Mouse (Mus musculus): ENCODE data around the gene Ppfibp1.

Ppfibp1 gene

DNA sequence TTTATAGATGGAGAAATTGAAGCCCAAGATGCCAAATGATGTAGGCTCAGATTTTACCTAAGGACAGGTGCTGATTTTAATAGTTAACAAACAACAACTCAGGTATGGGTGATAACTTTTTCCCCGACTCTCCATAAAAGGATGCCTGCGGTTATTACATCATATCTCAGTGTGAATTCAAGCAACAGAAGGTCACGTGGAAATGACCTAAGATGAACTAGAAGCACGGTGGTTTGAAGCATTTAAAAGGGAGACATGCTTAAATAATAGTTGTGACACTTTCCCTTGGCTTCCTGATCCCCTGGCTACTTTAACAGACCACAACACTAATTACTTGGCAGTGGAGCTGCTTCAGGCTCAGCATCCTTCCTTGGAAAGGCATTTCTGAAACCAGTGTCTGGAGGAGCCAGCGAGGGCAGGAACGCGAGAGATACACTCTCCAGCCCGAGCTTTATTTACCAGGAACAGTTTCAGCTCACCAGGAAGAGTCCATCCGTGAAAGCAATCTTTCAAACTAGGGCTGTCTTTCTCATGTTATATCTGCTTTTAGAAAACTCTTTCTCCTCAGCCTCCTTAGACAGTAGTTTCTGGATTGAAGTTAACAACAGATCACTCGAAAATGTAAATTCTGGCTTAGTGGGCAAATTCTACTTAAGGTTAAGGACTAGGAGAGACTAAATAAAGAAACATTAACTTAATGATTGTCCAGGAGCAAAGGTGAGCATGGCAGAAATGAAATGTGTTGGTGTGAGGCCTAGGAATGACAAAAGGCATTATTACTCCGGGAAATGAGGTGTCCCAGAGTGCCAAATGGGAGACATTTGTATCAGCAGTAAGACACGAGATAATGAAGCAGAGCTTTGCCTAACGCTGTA is 6.2 kb upstream of the Ppfibp1 start:
- in situ Hi-C loops (cut with MboI, MseI) = loop anchor here (5.0 kb wide), 1 partner anchor 230 kb away; no protein-coding TSS in a partner anchor

- in situ Hi-C loops (cut with MboI, MseI) = loop anchor here (5.0 kb wide), 1 partner anchor 229 kb away; no protein-coding TSS in a partner anchor
These were observed 4.9 kb upstream of the Ppfibp1 start for GRCm38 (mm10) chr6:146883426-146883825.

GRCm38 (mm10) chr6:146884171-146884570 is 4.1 kb upstream of the Ppfibp1 start:
- in situ Hi-C loops (cut with MboI, MseI) = loop anchor here (5.0 kb wide), 1 partner anchor 228 kb away; no protein-coding TSS in a partner anchor

DNA sequence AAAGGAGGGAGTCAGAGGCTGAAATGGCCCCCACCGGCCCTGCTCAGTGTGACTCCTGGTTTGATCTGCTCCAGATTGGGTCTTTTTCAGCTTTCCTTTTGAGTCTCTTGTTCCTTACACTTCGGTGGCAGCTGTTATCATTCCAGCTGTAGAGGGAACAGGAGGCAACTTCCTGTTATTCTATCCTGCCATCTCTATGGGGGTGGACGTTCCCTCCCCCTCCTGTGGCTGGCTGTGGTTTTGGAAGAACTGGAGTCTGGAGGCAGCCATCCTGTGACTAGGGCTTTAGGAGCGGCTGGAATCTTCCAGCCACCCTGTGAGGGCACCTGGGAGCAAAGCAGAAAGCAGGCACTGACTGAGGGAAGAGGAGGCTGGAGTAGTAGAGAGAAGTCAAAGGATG is 3.4 kb upstream of the Ppfibp1 start:
- in situ Hi-C loops (cut with MboI, MseI) = loop anchor here (5.0 kb wide), 1 partner anchor 227 kb away; no protein-coding TSS in a partner anchor

- in situ Hi-C loops (cut with MboI, MseI) = no loop called here
These were observed 588 bp downstream of the Ppfibp1 start for GRCm38 (mm10) chr6:146888660-146889490.

DNA sequence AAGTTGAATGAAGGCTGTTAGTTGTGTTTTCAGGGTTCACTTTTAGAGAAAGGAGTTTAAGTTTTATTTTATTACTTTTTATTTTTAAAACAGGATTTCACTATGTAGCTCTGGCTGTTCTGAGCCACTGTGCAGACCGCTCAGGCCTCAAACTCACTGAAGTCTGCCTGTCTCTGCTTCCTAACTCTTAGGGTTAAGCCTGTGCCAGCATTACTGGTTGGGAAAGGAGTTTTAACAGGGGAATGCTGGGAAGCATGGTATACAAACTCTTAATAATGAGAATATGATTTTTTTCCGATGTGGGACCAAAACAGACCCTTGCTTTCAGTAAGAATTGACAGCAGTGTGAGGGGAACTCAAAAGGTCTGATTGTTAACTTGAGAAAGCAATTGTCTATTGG is 1.9 kb downstream of the Ppfibp1 start:
- in situ Hi-C loops (cut with MboI, MseI) = no loop called here

- in situ Hi-C loops (cut with MboI, MseI) = no loop called here
These were observed 2.3 kb downstream of the Ppfibp1 start for GRCm38 (mm10) chr6:146890633-146891032.

DNA sequence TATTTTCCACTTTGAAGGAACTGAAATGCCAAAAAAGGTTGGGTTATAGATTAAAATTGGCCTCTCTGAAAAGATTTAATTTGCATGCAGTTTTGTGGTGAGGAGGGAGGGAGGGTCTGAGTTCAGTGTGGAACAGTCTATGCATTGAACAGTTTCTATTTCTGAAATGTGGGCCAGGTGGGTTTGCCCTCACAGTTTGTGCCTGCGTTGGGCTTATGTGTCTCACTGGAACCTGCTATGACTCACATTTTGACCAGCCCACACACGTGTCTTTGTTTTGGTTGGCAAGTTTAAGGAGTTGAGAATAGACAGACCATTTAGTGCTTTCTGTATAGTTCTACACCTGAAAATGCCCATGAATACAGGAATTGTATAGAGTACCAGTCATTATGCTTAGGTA is 5.6 kb downstream of the Ppfibp1 start:
- in situ Hi-C loops (cut with MboI, MseI) = no loop called here

DNA sequence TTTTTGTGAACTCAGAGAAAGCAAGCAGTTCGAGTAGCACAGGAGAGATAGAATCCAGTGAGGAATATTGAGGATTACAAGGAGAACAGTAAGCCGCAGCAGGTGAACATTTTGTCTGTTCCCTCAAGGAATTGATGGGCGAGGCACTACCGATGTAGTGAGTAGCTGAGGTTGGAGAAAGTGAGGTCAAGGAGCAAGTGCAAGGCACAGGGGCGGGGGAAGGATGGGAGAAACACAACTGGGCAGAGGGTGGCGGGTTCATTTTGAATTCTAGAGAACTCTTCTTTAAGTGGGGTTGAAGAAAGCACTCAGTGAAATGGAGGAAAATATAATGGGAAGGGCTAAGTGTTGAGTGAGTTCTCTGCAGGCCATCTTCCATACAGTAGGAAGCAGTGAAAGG is 10.4 kb downstream of the Ppfibp1 start:
- in situ Hi-C loops (cut with MboI, MseI) = no loop called here

- in situ Hi-C loops (cut with MboI, MseI) = no loop called here
These were observed 11.4 kb downstream of the Ppfibp1 start for GRCm38 (mm10) chr6:146899647-146900046.

GRCm38 (mm10) chr6:146901929-146902328 is 13.6 kb downstream of the Ppfibp1 start:
- in situ Hi-C loops (cut with MboI, MseI) = no loop called here

DNA sequence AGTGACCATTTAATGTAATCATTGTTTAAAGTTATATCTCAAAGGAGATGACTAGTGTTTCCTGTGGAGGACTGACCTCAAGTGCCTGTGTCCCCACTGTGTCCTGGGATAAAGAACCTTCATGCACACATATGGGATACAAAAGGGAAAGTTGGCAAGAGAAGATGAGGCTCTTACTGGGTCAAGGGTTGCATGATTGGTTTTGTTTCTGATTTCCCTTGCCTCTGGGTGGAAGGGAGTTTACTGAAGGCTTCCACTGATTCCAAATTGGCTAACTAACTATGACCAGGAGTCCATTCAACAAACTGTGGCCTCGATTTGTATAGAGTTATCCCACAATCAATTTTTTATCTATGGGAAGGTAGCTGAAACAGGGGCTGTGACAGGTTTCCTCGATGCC is 15.3 kb downstream of the Ppfibp1 start:
- in situ Hi-C loops (cut with MboI, MseI) = no loop called here

DNA sequence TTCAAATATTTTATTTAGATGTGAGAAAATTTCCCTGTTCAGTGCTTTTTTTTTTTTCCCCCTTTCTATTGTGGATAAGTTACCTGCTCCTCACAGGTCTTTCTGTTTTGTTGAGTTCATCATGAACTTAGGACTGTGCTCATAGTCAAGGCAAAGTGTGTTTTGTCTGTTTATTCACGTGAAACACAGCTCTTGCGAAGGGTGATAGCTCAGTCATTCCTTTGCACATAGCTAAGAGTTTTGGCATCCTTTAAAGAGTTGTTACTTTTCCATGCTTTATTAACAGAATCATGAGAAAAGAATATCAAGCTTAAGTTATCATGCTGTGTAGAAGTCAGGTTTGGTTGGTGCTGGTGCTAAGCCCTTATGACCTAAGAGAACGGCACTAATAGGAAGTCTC is 16.4 kb downstream of the Ppfibp1 start:
- in situ Hi-C loops (cut with MboI, MseI) = no loop called here

- in situ Hi-C loops (cut with MboI, MseI) = no loop called here
These were observed 17.9 kb downstream of the Ppfibp1 start for GRCm38 (mm10) chr6:146906000-146906786.

DNA sequence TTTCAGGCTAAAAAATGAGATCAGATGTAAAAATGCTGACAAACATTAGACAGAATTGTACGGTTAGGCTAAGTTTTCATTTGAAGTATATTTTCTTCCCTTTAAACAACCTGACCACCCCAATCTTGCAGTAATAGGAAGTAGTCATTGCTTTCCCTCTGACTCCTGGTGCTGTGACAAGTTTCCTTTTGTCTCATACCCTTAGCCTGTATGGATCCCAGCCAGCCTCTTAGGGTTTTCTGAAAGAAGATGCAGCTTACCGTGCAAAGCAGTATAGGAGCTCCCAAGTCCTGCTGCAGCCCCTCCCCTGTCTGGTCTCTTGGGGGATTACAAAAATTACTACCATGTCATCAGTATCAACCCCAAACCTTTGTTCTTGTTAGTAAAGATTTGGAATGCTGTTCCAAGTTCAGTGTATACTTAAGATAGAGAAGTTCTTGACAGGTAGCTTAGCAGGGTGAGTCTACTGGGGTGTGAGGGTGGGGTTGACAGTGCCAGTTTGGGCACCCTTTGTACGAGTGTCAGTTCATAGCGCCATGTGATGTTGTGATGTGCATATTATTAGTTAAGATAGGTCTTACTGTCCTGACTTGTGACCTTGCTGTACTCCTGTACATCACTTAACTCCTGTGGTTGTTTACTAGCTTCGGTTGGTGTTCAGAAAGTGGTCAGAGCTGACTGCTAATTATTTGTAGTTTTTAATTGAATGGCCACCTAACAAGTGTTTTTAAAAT is 18.9 kb downstream of the Ppfibp1 start:
- in situ Hi-C loops (cut with MboI, MseI) = no loop called here

DNA sequence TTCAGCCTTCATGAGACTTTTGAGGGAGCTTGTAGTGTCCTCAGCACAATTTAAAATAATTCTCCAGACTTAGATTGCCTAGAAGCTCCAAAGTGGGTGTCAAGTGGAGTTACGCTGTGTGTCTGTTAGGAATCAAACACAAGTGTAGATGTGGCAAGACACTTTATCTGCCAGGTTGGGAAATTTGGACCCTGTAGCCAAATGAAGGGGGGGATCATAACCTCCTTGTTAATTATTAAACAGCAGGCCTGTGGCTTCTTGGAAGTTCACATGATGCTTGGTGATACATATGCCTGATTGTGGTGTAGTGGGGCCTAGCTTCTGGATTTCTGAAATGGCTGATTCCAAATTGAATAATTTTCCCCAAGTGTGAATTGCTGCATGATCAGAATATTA is 19.5 kb downstream of the Ppfibp1 start:
- in situ Hi-C loops (cut with MboI, MseI) = no loop called here

DNA sequence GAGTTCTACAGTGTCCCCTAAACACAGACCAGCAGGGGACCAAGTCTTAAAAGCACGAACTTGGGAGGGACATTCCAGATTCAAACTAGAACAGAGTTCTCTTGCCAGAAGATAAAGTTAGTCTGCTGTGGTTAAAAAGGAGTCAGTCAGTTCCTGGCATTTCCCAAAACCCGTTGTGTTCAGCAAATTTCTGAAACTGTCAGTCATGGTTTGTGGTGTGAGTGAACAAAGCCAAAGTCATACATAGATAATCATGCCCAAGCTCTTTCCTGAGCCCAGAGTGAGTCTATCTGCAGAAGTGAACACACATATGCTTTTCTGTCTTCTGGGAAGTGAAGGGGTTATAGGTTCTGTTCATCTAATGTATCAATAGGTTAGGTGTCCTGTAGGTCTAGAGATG is 20.5 kb downstream of the Ppfibp1 start:
- in situ Hi-C loops (cut with MboI, MseI) = no loop called here

GRCm38 (mm10) chr6:146909725-146910489 is 21.6 kb downstream of the Ppfibp1 start:
- in situ Hi-C loops (cut with MboI, MseI) = no loop called here

DNA sequence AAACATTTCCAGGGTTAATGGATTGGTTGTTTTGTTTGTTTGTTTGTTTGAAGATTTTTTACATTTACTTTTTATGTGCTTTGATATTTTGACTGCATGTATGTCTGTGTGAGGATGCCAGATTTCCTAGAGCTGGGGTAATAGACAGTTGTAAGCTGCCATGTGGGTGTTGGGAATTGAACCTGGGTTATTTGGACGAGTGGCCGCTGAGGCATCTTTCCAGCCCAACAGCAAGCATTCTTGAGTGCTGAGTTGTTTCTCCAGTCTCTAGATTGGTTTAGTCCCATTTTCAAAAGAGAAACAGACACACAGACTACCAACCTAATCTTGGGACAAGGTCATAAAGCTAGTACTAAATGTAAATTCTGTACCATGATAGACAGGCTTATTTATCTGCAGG is 22.5 kb downstream of the Ppfibp1 start:
- in situ Hi-C loops (cut with MboI, MseI) = no loop called here

- in situ Hi-C loops (cut with MboI, MseI) = no loop called here
These were observed 24.7 kb downstream of the Ppfibp1 start for GRCm38 (mm10) chr6:146912835-146913488.
